Mouse (Mus musculus): ENCODE data around the gene Adss.
"Not testable (repeated sequence)": the region's sequence is repeated elsewhere in the genome, so short reads cannot be mapped to it uniquely, and the experiment has no call there.

Adss gene

GRCm38 (mm10) chr1:177796193-177796939, at the start of gene Adss:
Gene Adss (minus strand): TSS chr1:177796511.
- DNase-seq (ENCODE audit: low spot score in 2 of 2): peak; percentile 99 to 100

- DNase-seq (ENCODE audit: low spot score in 2 of 2): not testable (repeated sequence)
Observed at GRCm38 (mm10) chr1:177845812-177846211, 49.5 kb upstream of the Adss start.

DNA sequence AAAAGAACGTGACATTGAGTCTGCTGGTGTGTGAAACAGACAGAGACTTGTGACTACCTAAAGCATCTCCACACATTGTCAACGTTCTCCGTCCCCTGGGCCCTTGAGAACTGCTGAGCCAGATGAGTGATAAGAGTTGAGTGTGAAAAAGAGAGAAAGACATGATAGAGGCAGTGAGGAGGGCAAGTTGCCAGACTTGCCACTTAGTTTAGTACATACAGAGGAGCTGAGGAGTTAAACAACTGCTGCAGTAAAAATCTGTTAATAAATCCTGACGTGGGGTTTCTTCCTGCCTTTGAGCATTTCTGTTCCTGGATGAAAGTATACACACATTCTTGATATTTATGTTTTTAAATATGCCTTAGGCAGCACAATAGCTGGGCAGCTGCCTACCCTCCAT, 31.5 kb upstream of the Adss start:
- not testable (repeated sequence) for DNase-seq (ENCODE audit: low spot score in 2 of 2)

GRCm38 (mm10) chr1:177806772-177807171, 10.5 kb upstream of the Adss start:
- peak; percentile 14 to 18 for DNase-seq (ENCODE audit: low spot score in 2 of 2)

DNA sequence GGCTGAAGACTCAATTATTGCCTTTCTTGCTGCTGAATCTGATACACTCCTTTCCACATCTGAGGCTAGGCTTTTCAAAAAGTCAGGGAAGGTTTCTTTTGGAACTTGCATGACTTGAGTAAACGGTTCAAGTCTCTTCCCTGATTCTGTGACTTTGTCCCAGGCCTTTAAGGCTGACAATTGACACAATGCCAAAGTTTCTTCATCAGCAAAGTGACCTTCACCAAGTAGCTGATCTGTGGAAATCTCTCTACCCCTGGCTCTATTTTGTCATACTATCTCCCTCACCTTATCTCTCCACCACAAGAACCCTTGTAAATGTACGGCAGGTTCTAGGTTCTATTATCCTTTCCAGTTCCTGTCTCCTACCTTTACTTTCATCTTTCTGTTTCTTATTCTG, 7.2 kb upstream of the Adss start:
- DNase-seq (ENCODE audit: low spot score in 2 of 2): no peak

- peak in 1 of 2 experiments; percentile 4 for DNase-seq (ENCODE audit: low spot score in 2 of 2)
Observed at GRCm38 (mm10) chr1:177797151-177797755, 942 bp upstream of the Adss start.

DNA sequence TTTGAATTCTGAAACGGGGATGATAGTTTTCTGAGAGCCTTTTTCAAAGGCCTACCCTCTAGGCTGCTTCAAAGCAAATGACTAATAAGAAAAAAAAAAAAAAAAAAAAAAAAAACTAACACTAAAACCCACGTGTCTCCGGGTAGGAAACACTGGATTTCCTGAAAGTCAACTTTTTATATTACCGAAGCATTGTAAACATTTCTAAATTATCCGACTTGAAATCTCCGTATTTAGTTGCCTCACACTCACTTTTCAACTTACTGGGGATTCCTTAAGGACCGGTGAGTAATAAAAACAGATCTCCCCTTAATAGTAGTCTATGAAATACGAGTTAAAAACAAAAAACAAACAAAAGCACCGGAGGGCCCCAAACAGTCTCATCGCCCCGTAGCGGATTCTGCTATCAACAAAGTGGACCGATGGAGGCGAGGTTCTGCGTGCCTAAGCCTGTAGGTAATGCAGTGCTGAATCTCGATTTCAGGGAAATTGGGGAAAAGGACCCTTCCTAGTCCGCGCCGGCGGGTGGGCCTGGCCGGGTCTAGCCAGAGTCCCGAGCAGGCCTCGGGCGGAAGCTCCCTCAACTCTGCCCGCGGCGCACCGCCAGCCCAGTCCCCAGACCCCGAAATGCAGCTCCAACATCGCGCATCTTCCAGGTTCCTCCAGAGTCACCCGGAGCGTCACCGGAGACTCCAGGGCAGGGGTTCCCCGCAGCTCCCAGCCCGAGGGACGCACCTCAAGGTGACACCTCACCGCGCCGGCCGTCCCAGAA, 704 bp downstream of the Adss start:
- DNase-seq (ENCODE audit: low spot score in 2 of 2): peak in 1 of 2 experiments; percentile 54

- peak in 1 of 2 experiments; percentile 2 for DNase-seq (ENCODE audit: low spot score in 2 of 2)
Observed at GRCm38 (mm10) chr1:177794866-177795265, 1.4 kb downstream of the Adss start.

- no peak for DNase-seq (ENCODE audit: low spot score in 2 of 2)
Observed at GRCm38 (mm10) chr1:177792835-177793234, 3.5 kb downstream of the Adss start.

- DNase-seq (ENCODE audit: low spot score in 2 of 2): no peak
Observed at GRCm38 (mm10) chr1:177777397-177777796, 18.9 kb downstream of the Adss start.

GRCm38 (mm10) chr1:177768931-177769330, 27.4 kb downstream of the Adss start:
- no peak for DNase-seq (ENCODE audit: low spot score in 2 of 2)

GRCm38 (mm10) chr1:177757249-177757648, 39.1 kb downstream of the Adss start:
- no peak for DNase-seq (ENCODE audit: low spot score in 2 of 2)

GRCm38 (mm10) chr1:177753496-177753895, 42.8 kb downstream of the Adss start:
- DNase-seq (ENCODE audit: low spot score in 2 of 2): no peak

DNA sequence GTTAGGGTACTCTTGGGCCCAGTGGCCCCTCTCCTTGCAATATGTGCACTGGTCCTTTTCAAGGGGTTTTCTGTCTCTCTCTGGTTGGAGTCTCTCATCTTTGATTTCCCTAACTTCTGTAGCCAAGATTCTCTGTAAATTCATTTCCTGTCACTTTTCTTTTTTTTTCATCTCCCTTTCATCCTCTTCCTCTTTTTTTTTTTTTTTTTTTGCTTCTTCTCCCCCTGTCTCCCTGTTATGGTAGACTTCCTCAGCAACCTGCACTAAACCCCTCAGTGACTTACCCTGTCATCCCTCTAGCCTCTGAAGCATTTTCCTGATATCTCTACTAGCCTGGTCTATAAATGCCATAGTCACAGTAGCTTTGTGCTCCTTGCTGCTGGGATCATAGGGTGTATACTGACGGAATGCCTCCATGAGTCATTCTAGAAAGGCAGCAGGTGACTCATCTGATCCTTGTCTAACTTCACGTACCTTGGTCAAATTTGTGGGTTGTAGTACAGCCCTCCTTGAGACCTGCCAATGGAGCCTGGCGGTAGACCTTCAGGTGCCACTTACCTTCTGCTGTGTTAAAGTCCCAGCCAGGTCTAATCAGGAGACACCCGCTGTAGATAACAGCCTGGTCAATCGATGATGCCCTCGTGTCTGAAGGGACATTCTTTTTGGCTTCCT, 48.3 kb downstream of the Adss start:
- DNase-seq (ENCODE audit: low spot score in 2 of 2): no peak

GRCm38 (mm10) chr1:177744521-177745325, 51.6 kb downstream of the Adss start:
- DNase-seq (ENCODE audit: low spot score in 2 of 2): no peak

DNA sequence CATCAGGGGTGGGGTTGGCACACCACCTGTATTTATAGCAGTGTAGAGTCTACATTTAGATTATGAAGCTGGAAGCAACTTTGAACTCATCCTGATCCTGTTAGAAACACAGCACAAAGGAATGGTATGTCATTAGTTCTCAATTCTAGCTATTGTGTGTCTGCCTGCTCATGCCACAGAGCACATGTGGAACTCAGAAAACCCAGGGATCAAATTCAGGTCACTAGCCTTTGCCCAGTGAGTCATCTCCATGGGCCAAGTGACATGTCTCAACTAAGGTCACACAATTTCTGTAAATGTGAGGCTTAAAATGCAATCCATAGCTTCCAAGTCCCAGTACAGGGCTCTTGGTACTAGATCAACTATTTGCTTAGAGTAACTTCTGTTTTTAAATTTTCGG, 54.2 kb downstream of the Adss start:
- no peak for DNase-seq (ENCODE audit: low spot score in 2 of 2)

- no peak for DNase-seq (ENCODE audit: low spot score in 2 of 2)
Observed at GRCm38 (mm10) chr1:177740707-177741106, 55.6 kb downstream of the Adss start.

GRCm38 (mm10) chr1:177737505-177738105, 58.7 kb downstream of the Adss start:
- no peak for DNase-seq (ENCODE audit: low spot score in 2 of 2)

GRCm38 (mm10) chr1:177731973-177732372, 64.3 kb downstream of the Adss start:
- DNase-seq (ENCODE audit: low spot score in 2 of 2): no peak

Data from spleen, postnatal 36 days (tissue).